Mouse (Mus musculus) CH12.LX (cell line): ENCODE results near the gene Maml2. TPM values are rescaled to one million over a fixed set of nuclear protein-coding genes. Genes with fewer than 3 reads are reported as not detected.

Experiments
- DNase-seq: peaks from one replicate; pipeline ENCODE4 v3.0.0-alpha.2; 2013; ENCODE audit errors: extremely low read depth
- H3K27ac ChIP-seq: 2 replicates; pipeline ENCODE4 v1.5.1; 2012; ENCODE audit warnings: low read depth, mild to moderate bottlenecking, control low read depth, moderate library complexity; ENCODE audit not compliant: insufficient read depth
- H3K27me3 ChIP-seq: replicated peaks from 2 replicates; pipeline ENCODE3; 2012; ENCODE audit warnings: inconsistent platforms
- H3K36me3 ChIP-seq, 2 experiments: replicated peaks in 1 of 2; 2 replicates each; pipeline versions ENCODE3 to v1.6.1; 2012; ENCODE audit warnings: inconsistent platforms in 1 of 2, low read length in 1 of 2, mild to moderate bottlenecking in 1 of 2, mixed read lengths in 1 of 2, moderate library complexity in 1 of 2; ENCODE audit not compliant: control insufficient read depth in 1 of 2, insufficient read depth in 1 of 2
- H3K4me1 ChIP-seq, 2 experiments: 2 replicates each; pipeline ENCODE4 v1.6.1; 2012; ENCODE audit warnings: inconsistent platforms in 1 of 2, moderate library complexity in 1 of 2; ENCODE audit not compliant: insufficient read depth in 2 of 2, control insufficient read depth in 1 of 2
- H3K4me2 ChIP-seq: 2 replicates; pipeline ENCODE4 v1.6.1; 2012; ENCODE audit warnings: low read depth, mild to moderate bottlenecking, control low read depth; ENCODE audit not compliant: poor library complexity, insufficient read depth, severe bottlenecking
- H3K4me3 ChIP-seq, 3 experiments: fragments of 150-350 bp in 1 of 3; sonication (generic) in 1 of 3; replicated peaks in 1 of 3; 2 replicates each; pipeline versions ENCODE3 to v1.5.1; 2011 to 2012; ENCODE audit warnings: low read depth in 2 of 3, low read length in 2 of 3, mild to moderate bottlenecking in 2 of 3, moderate library complexity in 2 of 3, control low read depth in 1 of 3, improper control_type of control experiment in 1 of 3, inconsistent platforms in 1 of 3, mixed read lengths in 1 of 3; ENCODE audit not compliant: poor library complexity in 1 of 3
- H3K79me2 ChIP-seq: replicated peaks from 2 replicates; pipeline ENCODE4 v1.6.1; 2012; ENCODE audit warnings: mild to moderate bottlenecking, moderate library complexity; ENCODE audit not compliant: control insufficient read depth, poor library complexity, insufficient read depth, severe bottlenecking; ENCODE audit errors: extremely low read depth
- H3K9ac ChIP-seq: 2 replicates; pipeline ENCODE4 v1.6.1; 2012; ENCODE audit warnings: low read depth, mild to moderate bottlenecking, control low read depth, moderate library complexity; ENCODE audit not compliant: insufficient read depth
- H3K9me3 ChIP-seq: replicated peaks from 2 replicates; pipeline ENCODE3; 2012; ENCODE audit warnings: low read length, inconsistent platforms, mixed read lengths
- BHLHE40 ChIP-seq: IDR thresholded peaks from 2 replicates; pipeline ENCODE4 v1.6.1; 2011; ENCODE audit warnings: mild to moderate bottlenecking, low read depth, low read length, improper control_type of control experiment
- EP300 ChIP-seq: IDR thresholded peaks from 2 replicates; pipeline ENCODE4 v1.6.1; 2011; ENCODE audit warnings: low read length, improper control_type of control experiment
- ETS1 ChIP-seq: conservative IDR thresholded peaks from 2 replicates; pipeline ENCODE4 v1.6.1; 2012; ENCODE audit warnings: low read depth, mild to moderate bottlenecking, inconsistent platforms, low read length, improper control_type of control experiment, moderate library complexity
- GABPA ChIP-seq: IDR thresholded peaks from 2 replicates; pipeline ENCODE4 v1.6.1; 2012; ENCODE audit warnings: low read depth, low read length, improper control_type of control experiment, inconsistent platforms; ENCODE audit not compliant: insufficient replicate concordance
- IRF4 ChIP-seq: IDR thresholded peaks from 2 replicates; pipeline ENCODE4 v1.6.1; 2014; ENCODE audit warnings: low read depth, mild to moderate bottlenecking, inconsistent platforms, low read length, improper control_type of control experiment
- JUN ChIP-seq: IDR thresholded peaks from 2 replicates; pipeline ENCODE4 v1.6.1; 2011; ENCODE audit warnings: low read depth, mild to moderate bottlenecking, low read length, improper control_type of control experiment, moderate library complexity; ENCODE audit not compliant: insufficient read depth
- JUND ChIP-seq: conservative IDR thresholded peaks from 2 replicates; pipeline ENCODE4 v1.6.1; 2011; ENCODE audit warnings: low read depth, low read length, improper control_type of control experiment
- KAT2A ChIP-seq: IDR thresholded peaks from 2 replicates; pipeline ENCODE4 v1.6.1; 2012; ENCODE audit warnings: low read length, improper control_type of control experiment, inconsistent platforms; ENCODE audit not compliant: insufficient replicate concordance
- MAFK ChIP-seq: IDR thresholded peaks from 2 replicates; pipeline ENCODE4 v1.6.1; 2011; ENCODE audit warnings: low read length, improper control_type of control experiment; ENCODE audit not compliant: insufficient replicate concordance
- MAX ChIP-seq: IDR thresholded peaks from 2 replicates; pipeline ENCODE4 v1.6.1; 2011; ENCODE audit warnings: low read length, improper control_type of control experiment
- MAZ ChIP-seq: IDR thresholded peaks from 2 replicates; pipeline ENCODE4 v1.6.1; 2012; ENCODE audit warnings: low read depth, mild to moderate bottlenecking, inconsistent platforms, low read length, improper control_type of control experiment, moderate library complexity
- MEF2A ChIP-seq: IDR thresholded peaks from 2 replicates; pipeline ENCODE4 v1.6.1; 2014; ENCODE audit warnings: low read depth, mild to moderate bottlenecking, inconsistent platforms, low read length, improper control_type of control experiment, borderline replicate concordance
- MXI1 ChIP-seq: IDR thresholded peaks from 2 replicates; pipeline ENCODE4 v1.6.1; 2011; ENCODE audit warnings: mild to moderate bottlenecking, low read depth, low read length, improper control_type of control experiment
- MYC ChIP-seq: IDR thresholded peaks from 2 replicates; pipeline ENCODE4 v1.6.1; 2011; ENCODE audit warnings: low read depth, mild to moderate bottlenecking, improper control_type of control experiment, low read length
- NRF1 ChIP-seq: IDR thresholded peaks from 2 replicates; pipeline ENCODE4 v1.6.1; 2014; ENCODE audit warnings: low read depth, mild to moderate bottlenecking, inconsistent platforms, low read length, improper control_type of control experiment, moderate library complexity
- PAX5 ChIP-seq: IDR thresholded peaks from 2 replicates; pipeline ENCODE4 v1.6.1; 2012; ENCODE audit warnings: low read length, inconsistent platforms, mixed read lengths
- POLR2A ChIP-seq: IDR thresholded peaks from 2 replicates; pipeline ENCODE4 v1.6.1; 2011; ENCODE audit warnings: low read depth, mild to moderate bottlenecking, improper control_type of control experiment, low read length
- RAD21 ChIP-seq: IDR thresholded peaks from 2 replicates; pipeline ENCODE4 v1.6.1; 2011; ENCODE audit warnings: low read depth, mild to moderate bottlenecking, low read length, improper control_type of control experiment, moderate library complexity
- RCOR1 ChIP-seq: conservative IDR thresholded peaks from 2 replicates; pipeline ENCODE4 v1.6.1; 2012; ENCODE audit warnings: low read depth, mild to moderate bottlenecking, inconsistent platforms, low read length, improper control_type of control experiment
- TCF12 ChIP-seq: IDR thresholded peaks from 2 replicates; pipeline ENCODE4 v1.6.1; 2014; ENCODE audit warnings: low read depth, mild to moderate bottlenecking, inconsistent platforms, low read length, improper control_type of control experiment
- UBTF ChIP-seq: IDR thresholded peaks from 2 replicates; pipeline ENCODE4 v1.6.1; 2012; ENCODE audit warnings: low read depth, mild to moderate bottlenecking, inconsistent platforms, low read length, improper control_type of control experiment, moderate library complexity
- USF2 ChIP-seq: conservative IDR thresholded peaks from 2 replicates; pipeline ENCODE4 v1.6.1; 2011; ENCODE audit warnings: low read depth, low read length, improper control_type of control experiment
- ZMIZ1 ChIP-seq: IDR thresholded peaks from 2 replicates; pipeline ENCODE4 v1.6.1; 2012; ENCODE audit warnings: low read depth, mild to moderate bottlenecking, inconsistent platforms, low read length, improper control_type of control experiment
- dilution Hi-C: fragments of 300-500 bp; cut with MboI; formaldehyde crosslinking; loops from 2 replicates; pipeline ENCODE4 v1.14.3; 2020; ENCODE audit warnings: low sequenced_read_pairs; ENCODE audit not compliant: extremely low pct_unique_long_range_greater_than_20kb, extremely low pct_ligation_motif_present
- in situ Hi-C: fragments of 300-500 bp; cut with MboI; formaldehyde crosslinking; loops from 3 replicates; pipeline ENCODE4 v1.14.3; 2019; ENCODE audit warnings: low sequenced_read_pairs, low pct_ligation_motif_present, low pct_unique_long_range_greater_than_20kb, mixed read lengths
- polyA plus RNA-seq: library from polyadenylated mRNA; unstranded; fragments of >175 nt; gene quantifications from 2 replicates; pipeline ENCODE4 v1.2.1, GENCODE M21; 2012; ENCODE audit warnings: low read depth; ENCODE audit not compliant: insufficient read length
- total RNA-seq, 2 experiments: library from RNA; depleted of rRNA; stranded (reverse); fragments of 300-350 nt in 1 of 2; fragments of >200 nt in 1 of 2; gene quantifications; 2 replicates each; pipeline ENCODE4 v1.2.3; 2012 to 2014

Maml2 gene
- total and polyA plus RNA-seq, 3 experiments: 5.9 to 9.1 (median 5.9) TPM

GRCm38 (mm10) chr9:13258173-13258572 lies 39.6 kb upstream of the Maml2 start:
- Histone ChIP-seq H3K79me2 (no peaks in the 10 kb centered on the region), H3K9me3 (no peaks in the 10 kb centered on the region), H3K9ac (no peak overlapping the region), H3K36me3 (peaks cover 5 to 14% of the 10 kb centered on the region in 2 experiments), H3K4me1 (peaks cover 4 to 15% of the 10 kb centered on the region in 2 experiments; a peak in 3 of 4 replicates), H3K27ac (no peak overlapping the region), H3K27me3 (no peaks in the 10 kb centered on the region), H3K4me2 (no peak overlapping the region), H3K4me3 (no peak overlapping the region)
- in situ Hi-C loops: no loop called here
- TF ChIP-seq KAT2A (no peak), MYC (peak; percentile 76), UBTF (no peak), POLR2A (no peak), USF2 (no peak), TCF12 (peak; percentile 70; the same call in 1 of the 2 replicates), IRF4 (peak; percentile 88), ETS1 (0 out of 2 replicates have a peak, but pooled peaks have one; percentile 30), RCOR1 (0 out of 2 replicates have a peak, but pooled peaks have one; percentile 48), EP300 (peak; percentile 89), MXI1 (0 out of 2 replicates have a peak, but pooled peaks have one; percentile 30), MAFK (peak; percentile 43; the same call in 1 of the 2 replicates), MAZ (no peak), NRF1 (no peak), JUND (peak; percentile 74), BHLHE40 (peak; percentile 60), RAD21 (no peak), PAX5 (no peak), JUN (peak; percentile 37; the same call in 1 of the 2 replicates), GABPA (no peak), MAX (peak; percentile 64), MEF2A (peak; percentile 42; the same call in 1 of the 2 replicates), ZMIZ1 (no peak)
- dilution Hi-C loops: no loop called here
- DNase-seq: peak; percentile 15
